Mouse (Mus musculus) frontal cortex, adult (tissue): ENCODE measurements at regions not wholly inside any gene's neighbourhood (a gene's known extent, or its start where the extent isn't known, plus 50 kb on each side); places are given as distances from the start of the nearest gene placed in this dataset.

Experiments used
- ATAC-seq: cut with Nextera tagmentation; 2 replicates; pipeline ENCODE4 v1.9.2; 2017; ENCODE audit warnings: mild to moderate bottlenecking, moderate library complexity, mixed read lengths; ENCODE audit not compliant: low TSS enrichment

GRCm38 (mm10) chr7:135767493-135767892 lies 51.3 kb upstream of the Mki67 start:
- ATAC-seq: no peak

GRCm38 (mm10) chr7:135768064-135768463 lies 51.9 kb upstream of the Mki67 start:
- ATAC-seq: no peak

DNA sequence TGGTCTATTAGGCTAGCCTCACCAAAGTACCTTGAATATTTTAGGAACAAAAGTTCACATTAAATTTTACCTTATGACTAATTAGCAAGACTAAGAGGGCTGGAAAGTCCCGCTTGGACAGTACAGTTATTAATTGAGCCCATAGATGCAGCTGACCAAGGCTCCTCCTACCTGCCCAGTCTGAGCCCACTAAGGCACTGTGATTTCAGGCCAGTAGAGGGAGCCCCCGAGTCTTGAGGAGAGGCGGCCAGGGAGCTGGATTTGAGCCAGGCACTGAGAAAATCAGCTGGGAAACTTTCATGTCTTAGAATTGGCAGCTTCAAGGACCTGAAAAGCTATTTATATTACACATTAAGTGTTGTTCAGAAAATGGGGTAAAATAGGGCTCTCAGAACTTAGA lies 52.4 kb upstream of the Mki67 start:
- peak; percentile 57; the same call in 1 of the 2 replicates for ATAC-seq

DNA sequence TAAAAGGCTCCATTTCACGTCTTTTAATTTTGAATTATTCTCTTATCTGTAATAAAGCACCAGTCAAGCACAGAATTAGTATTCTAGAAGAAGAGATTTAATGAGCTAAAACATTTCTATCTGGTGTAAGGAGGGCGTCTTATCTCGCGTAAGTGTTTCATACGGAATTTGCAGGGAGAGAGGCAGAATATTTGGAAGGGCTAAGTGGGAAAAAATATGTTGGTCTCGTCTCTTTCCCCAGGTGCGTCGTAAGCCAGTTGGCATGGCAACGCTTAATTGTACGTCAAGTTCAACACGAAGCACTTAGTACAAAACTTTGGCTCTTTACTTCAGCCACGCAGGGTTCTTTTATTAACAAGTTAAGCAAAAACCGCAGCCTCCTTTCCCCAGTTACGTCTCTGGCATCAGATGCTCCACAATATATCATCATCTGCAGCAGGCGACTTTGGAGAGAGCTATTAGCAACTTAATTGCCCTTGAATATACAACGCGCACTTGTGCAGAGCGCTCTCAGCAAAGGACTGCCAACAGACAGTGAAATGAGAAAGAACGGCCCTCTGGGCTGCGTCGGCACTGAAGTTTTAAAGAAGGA lies 53.0 kb upstream of the Mki67 start:
- no peak for ATAC-seq

DNA sequence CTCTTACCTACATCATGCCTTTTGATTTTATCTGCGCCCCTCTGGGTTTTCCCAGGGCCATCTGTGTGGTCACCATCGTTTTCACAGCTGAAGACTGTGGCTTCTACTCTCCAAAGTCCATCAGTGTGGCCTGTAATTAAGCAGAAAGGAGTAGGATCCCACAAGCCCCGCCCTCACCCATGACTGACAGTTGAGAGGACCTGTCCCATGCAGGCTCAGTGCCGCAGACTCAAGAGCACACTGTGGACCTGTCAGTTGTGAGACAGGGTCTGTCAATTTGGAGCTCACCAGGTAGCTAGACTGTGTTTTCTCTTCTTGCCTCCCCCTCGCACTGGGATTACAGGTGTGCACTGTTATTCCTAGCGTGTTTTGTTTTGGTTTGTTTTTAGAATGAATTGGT lies 53.9 kb upstream of the Mki67 start:
- ATAC-seq: no peak

DNA sequence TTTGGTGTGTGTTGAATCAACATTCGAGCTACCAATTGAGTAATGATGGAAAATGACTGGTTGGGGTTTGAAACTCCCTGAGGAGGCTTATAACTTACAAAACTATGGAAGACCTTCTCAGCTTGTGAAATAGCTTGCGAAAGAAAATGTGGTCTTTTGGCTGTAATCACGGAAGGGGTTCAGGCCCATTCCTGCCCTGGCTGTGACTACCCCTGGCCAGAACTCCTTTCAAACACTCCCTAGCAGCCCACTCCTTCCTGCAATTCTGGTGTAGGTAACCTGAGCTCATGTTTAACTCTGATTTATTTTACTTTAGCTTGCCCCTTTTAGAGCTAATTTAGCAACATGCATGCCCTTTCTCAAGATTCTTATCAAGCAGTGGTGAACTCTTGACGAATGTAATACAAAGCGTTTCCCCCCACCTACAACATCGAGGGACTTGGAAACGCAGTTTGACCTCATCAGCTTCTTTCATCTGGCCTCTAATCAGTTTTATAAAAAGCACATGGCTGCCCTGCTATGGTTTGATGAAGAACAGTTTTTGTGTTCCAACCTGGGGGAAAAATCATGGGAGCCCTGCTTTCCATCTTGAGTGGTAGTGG lies 59.8 kb upstream of the Mki67 start:
- no peak for ATAC-seq

GRCm38 (mm10) chr7:135790167-135790566 lies 74.0 kb upstream of the Mki67 start:
- ATAC-seq: no peak

DNA sequence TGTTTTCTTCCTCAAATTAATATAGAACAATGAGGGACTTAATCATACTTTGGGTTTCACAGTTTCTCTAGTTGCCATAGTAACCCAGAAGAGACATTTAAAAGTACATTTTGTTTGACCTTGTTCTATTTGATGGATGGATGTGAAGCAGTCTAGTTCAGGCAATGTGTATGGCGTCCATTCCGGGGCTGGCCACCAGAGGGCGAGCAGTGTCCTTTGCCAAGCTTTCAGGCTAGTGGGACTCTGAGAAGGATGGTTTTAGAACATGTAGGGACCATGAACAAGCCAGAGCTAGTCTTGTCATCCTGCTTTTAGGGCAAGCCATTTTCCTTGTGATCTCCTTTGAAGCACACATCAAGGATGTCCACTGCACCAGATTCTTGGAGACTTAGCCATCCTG lies 74.8 kb upstream of the Mki67 start:
- peak; percentile 77; the same call in 1 of the 2 replicates for ATAC-seq

DNA sequence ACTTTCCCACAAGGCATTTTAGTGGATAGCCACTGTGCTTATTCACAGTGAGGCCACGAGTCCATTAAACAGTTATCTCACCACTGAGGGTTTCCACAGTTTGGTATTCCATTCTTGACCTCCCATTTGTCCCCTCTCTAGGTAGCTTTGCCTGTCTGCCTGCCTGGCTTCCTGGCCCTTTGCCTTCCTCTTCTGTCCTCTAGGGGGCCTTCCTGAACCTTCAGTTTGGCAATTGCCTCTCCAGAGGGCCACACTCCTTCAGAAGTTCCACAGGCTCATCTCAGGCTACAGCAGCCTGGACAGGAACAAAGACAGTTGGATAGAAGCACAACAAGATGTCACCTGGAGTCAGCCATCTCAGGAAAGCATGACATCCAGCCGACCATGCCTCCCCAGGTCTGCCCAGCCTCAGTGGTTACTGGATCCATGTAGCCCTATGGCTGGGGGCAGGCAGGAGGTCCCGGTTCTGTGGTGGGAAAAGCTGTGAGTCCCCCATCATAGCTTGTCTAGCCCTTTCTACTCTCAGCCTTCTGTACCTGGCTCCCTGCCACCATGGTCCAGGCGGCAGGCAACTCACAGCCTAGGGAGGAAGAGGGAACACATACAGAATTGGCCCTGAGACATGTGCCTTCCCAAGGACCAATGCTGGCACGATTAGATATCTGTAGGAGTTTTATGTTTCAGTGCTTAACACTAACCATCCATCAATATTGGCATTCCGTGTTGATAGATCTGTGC lies 76.0 kb upstream of the Mki67 start:
- ATAC-seq: no peak

DNA sequence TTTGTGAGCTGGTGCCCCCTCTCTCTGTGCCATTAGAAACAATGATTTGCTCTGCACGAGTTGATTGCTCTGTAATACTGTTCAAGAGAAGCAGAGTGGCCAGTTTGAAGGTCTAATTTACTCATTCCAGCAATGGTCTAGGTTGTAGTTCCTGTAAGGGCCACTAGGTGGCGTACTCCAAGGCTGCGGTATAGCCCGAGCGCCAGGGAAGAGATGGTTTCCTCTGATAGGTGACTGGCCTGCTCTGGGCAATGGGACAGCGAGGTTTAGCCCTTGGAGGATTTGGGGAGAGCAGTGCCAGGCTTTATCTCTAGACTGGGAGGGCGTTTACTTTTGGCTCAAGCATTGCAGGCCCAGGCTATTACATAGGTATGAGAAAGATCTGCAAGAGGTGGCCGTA lies 76.8 kb upstream of the Mki67 start:
- ATAC-seq: no peak

DNA sequence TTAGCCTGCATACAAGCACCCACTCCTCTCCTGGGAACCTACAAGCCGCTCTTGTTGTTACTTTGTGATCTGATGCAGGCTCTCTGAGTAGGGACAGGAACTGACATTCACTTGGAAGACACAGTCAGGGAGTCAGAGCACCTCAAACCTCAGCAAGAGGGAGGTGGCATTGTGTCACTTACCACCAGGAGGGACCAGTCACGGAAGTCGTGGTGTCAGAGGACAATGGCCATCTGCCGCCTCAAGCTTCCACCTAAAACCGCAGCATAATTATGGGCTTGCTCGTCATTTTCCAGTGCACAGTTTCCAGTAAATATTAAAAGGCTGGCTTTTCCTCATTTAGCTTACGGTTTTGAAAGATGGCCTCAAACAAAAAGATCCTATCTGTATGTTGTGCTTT lies 78.1 kb upstream of the Mki67 start:
- no peak for ATAC-seq

DNA sequence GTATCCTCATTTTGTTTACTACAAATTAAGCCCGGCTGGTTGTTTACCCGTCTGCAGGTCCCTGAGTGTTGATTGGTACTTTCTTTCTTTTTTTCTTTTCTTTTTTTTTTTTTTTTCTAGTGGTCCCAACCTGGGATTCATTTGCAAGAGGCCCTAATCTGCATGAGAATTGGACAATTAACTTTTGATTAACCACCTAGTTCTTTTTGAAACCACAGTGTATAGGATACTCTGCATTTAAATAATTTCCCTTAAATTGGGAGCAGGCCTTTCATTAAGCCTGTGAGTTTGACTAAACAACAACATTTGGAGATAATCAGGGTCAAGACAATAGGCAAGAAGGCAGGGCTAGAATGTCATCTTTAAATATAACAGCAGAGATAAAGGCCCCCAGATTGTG lies 78.5 kb upstream of the Mki67 start:
- ATAC-seq: no peak

DNA sequence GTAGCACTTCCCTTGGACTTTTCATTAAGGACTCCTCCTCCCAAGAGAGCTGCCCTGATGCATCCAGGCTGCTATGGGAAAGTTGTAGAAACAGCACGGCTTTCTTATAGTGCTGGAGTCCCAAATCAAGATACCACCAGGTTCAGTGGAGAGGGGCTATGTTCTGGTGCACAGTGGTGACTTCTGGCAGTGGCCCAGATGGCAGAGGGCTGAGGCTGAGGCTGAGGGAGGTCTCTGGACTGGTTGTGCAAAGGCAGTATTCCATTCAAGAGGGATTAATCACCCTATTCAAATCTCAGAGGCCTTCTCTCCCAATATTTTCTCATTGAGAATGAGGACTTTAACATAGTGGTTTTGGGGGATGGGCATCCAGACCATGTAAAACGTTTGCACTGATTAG lies 82.3 kb upstream of the Mki67 start:
- ATAC-seq: no peak

GRCm38 (mm10) chr7:135802598-135803121 lies 86.5 kb upstream of the Mki67 start:
- ATAC-seq: 0 out of 2 replicates have a peak, but pooled peaks have one; percentile 27

DNA sequence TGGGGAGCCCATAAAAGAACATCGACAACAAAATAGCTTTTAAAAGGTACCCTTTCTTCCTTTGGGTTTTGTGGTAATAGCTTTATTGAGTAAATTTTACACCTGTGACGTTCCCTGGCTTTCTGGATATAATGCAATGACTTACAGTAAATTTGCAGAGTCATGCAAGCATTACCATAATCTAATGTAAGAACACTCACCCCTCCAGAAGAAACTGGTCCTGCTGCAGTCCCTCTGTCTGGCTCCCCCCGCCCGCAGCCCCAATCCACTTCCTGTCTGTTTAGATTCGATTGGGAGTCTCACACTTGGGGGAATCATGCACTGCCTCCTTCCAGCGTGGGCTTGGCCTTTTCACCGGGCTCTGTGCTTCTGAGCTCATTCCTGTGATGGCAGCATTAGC lies 88.6 kb upstream of the Mki67 start:
- ATAC-seq: no peak

DNA sequence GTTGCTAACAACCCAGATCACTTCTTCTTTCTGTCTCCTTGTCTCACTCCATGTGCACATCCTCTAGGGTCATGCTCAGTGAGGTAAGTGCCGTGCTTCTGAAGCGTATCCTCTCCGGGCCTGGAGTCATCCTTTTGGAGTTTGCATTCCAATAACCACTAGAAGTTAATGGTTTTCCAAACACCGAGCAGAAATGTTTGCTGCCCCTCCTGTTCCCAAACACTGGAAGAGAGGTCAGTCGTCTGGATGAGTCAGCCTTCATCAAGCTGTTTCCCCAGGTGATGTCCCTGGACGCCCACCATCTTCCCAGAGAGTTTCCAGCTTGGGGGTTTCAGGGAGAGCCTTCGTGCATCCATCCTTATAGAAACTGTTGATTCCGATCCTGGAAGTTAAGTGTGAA lies 90.0 kb upstream of the Mki67 start:
- no peak for ATAC-seq

DNA sequence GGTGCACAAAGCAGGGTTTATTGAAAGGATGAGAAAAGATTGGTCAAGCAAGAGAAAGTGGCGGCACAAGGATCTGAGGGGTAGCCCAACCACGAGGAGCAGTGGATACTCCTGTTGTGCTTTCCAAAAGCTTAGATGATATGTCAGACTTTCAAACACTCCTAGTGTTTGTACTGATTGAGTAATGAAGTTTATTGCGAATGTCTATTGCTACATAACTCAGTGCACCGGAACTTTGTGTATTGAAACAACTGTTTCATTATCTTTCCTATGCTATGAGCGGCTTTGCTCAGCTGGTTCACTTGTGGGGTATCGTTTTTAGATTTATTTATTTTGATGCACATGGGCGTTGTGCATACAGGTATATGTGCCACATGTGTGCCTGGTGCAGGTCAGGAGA lies 90.5 kb upstream of the Mki67 start:
- ATAC-seq: no peak

- no peak for ATAC-seq
These were observed 93.0 kb upstream of the Mki67 start for GRCm38 (mm10) chr7:135809167-135809566.

DNA sequence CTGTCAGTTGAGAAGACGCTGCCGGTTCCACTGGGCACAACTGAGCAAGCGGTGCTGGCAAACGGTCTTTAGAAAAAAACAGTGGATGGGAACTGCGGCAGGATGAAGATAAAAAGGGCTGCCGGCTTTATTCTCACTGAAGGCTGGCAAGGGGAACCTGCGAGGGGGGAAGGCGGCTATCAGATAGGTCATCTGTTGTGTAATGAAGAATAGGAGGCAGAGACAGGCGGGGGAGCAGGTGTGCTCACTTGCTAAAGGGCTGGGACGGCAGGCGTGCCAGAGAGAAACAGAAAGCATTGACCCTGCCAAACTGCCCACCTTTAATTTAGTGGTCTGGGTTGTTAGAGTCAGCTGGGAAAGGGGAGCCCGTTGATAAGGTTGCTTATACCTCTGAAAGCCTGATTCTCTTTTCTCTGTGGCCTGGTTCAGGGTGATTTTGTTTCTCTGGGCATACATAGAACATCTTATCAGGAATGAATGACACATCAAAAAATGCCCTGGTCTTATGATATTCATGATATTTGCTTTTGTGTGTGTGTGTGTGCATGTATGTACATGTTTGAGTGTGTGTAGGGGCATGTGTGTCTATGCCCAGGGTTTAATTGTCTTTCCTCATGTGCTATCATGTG lies 93.7 kb upstream of the Mki67 start:
- no peak for ATAC-seq

DNA sequence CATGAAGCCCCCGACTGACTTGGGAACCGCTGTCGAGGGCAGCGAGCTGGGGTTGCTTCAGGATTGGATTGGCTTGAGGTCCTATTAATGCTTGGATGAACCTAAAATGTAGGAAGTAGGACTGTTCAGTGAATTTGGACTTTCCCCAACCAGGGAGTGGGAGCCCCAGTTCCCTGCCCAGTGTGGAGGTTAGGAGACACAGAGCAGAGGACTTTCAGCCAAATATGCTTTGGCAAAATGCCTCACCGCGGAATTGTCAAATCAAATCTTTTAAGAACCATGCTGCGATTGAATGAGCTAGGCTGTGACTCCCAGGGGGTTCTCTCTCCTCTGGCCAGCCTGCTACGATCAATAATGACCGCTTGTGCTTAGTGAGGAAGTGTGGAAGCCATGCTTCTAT lies 94.8 kb upstream of the Mki67 start:
- no peak for ATAC-seq

DNA sequence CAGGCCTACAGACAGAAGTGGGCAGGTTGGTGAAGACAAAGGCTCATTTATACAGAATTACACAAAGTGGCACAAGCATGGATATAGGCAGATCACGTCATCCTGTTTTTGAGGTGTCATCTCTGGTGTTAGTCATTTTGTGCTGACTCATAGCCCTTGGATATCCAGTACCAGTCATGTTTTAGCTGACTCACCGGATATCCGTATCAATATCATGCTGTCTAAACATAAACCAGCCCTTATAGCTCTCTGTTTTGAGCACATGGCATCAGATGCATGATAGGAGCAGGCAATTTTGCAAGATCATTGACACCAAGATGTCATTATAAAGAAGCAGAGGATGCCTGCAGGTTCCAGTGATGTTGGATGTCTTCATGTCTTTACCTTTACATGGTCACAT lies 97.5 kb upstream of the Mki67 start:
- ATAC-seq: 0 out of 2 replicates have a peak, but pooled peaks have one; percentile 34

DNA sequence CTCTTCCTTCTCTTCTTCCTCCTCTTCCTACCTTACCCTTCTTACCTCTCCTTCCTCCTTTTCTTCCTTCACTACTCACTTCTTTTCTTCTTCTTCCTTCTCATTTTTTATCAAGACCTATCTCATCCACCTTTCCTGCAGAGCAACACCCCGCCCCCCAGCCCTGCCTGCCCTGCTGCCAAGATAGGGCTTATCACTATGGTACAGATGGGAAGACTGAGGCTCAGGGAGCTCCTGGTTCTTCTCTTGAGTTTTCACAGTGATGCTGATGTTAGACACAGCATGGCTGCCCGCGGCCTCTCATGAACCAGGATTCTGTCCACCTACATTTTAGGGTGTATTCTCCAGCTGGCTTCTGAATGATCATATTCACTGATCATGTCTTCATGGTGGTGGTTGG lies 100.0 kb upstream of the Mki67 start:
- no peak for ATAC-seq

GRCm38 (mm10) chr7:135817868-135818267 lies 101.7 kb upstream of the Mki67 start:
- no peak for ATAC-seq
